Mouse (Mus musculus) brain, embryonic 18.5 days (tissue): ENCODE data around the gene Gm11116.
"Not testable (repeated sequence)": the region's sequence is repeated elsewhere in the genome, so short reads cannot be mapped to it uniquely, and the experiment has no call there.

ENCODE experiments used
- DNase-seq: peaks from one replicate; pipeline ENCODE4 v3.0.0-alpha.2; 2012; ENCODE audit warnings: low read depth, low spot score

The Gm11116 gene

DNA sequence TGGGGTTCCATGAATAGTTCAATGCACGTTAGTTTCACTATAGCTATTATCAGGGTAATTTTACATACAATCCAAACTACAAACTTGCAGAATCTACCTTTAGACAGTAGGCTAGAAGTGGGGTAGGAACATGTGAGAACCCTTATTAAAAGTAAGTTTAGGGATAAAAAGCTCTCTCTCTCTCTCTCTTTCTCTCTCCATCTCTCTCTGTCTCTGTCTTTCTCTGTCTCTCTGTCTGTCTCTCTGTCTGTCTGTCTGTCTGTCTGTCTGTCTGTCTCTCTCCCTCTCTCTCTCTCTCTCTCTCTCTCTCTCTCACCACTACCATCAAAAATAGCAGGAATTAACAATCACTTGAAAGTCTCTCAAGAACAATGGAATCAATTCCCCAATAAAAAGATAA is at the start of gene Gm11116:
Gene Gm11116, minus strand, starts transcription at position 101 of the 400 bp plus-strand sequence.
- no peak for DNase-seq

DNA sequence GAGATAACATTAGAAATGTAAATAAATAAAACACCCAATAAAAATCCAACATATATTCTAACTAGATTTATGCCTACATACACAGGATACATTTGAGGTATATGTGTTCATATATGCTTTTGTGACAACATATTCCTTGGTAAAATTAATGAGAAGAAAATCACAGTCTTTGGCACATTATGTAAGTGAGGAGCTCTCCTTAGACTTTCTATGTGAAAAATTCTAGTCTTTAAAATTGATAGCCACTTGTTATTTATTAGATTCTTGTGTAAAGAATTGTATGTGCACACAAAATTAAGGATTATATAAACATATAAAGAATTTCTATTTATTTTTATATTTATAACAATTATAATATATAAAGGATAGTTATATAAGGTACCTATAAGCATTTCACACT is 42.7 kb upstream of the Gm11116 start, which contains the start of gene Gm11115:
Gene Gm11115, minus strand, starts transcription at position 101 of the 400 bp plus-strand sequence.
- no peak for DNase-seq

DNA sequence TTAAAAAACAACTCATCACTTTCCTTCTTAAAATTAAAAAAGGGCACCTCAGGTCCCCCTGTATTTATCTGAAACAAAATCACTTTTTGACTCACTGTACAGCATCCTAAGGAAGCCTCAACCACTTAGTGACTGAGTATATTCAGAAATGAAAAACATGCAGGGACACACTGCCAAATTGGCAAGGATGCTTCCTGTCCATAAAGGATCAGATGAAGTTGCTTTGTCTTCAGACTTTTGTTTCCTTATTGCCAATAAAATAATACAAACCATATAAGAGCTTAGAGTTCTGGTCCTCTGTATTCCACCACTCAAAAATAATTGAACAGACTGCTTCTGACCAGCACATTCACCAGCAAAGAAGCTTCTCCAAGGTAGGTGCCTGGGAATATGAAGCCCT is 25.1 kb downstream of the Gm11116 start, which contains the start of gene Smr2:
Gene Smr2, plus strand, starts transcription at position 301 of the 400 bp plus-strand sequence.
- DNase-seq = not testable (repeated sequence)
